Mouse (Mus musculus) neural tube, embryonic 13.5 days (tissue): Measurements from ENCODE around the gene Eogt. TPM values are rescaled to one million over a fixed set of nuclear protein-coding genes. Genes with fewer than 3 reads are reported as not detected.
A peak's percentile ranks its signal among the peaks of the same experiment; 100 is the strongest.

ENCODE experiments used
- ATAC-seq: fragments of 200-750 bp; cut with Nextera tagmentation; 2 replicates; pipeline ENCODE4 v1.8.0; 2017; ENCODE audit warnings: low read depth, mild to moderate bottlenecking, moderate TSS enrichment, moderate library complexity
- H3K27ac ChIP-seq: fragments of 300-500 bp; sonication (generic); replicated peaks from 2 replicates; pipeline ENCODE4 v1.5.1; 2015; ENCODE audit warnings: moderate library complexity, mild to moderate bottlenecking, inconsistent platforms
- H3K27me3 ChIP-seq: fragments of 300-500 bp; sonication (generic); 2 replicates; pipeline ENCODE4 v1.6.1; 2015; ENCODE audit warnings: mild to moderate bottlenecking, inconsistent platforms
- H3K36me3 ChIP-seq: fragments of 300-500 bp; sonication (generic); 2 replicates; pipeline ENCODE4 v1.6.1; 2015; ENCODE audit warnings: mild to moderate bottlenecking, inconsistent platforms
- H3K4me1 ChIP-seq: fragments of 300-500 bp; sonication (generic); replicated peaks from 2 replicates; pipeline ENCODE4 v1.6.1; 2015; ENCODE audit warnings: inconsistent platforms
- H3K4me2 ChIP-seq: fragments of 300-500 bp; sonication (generic); 2 replicates; pipeline ENCODE4 v1.6.1; 2015; ENCODE audit warnings: inconsistent platforms, mild to moderate bottlenecking, moderate library complexity
- H3K4me3 ChIP-seq: fragments of 300-500 bp; sonication (generic); 2 replicates; pipeline ENCODE4 v1.5.1; 2015; ENCODE audit warnings: mild to moderate bottlenecking, inconsistent platforms
- H3K9ac ChIP-seq: fragments of 300-500 bp; sonication (generic); 2 replicates; pipeline ENCODE4 v1.6.1; 2015; ENCODE audit warnings: moderate library complexity, mild to moderate bottlenecking, inconsistent platforms
- H3K9me3 ChIP-seq: fragments of 300-500 bp; sonication (generic); 2 replicates; pipeline ENCODE4 v1.6.1; 2016; ENCODE audit warnings: inconsistent platforms
- WGBS: fragments of 180-500 bp; shearing (Covaris S2); methylation state at CpG from one replicate; pipeline ENCODE4 v1.1.7; 2015; 5-methylcytosine and 5-hydroxymethylcytosine counted together
- polyA plus RNA-seq: library from polyadenylated mRNA; unstranded; fragments of >200 nt; fragmentation: Nextera tagmentation; extraction: Ambion mirVana; gene quantifications from 2 replicates; pipeline ENCODE4 v1.2.1, GENCODE M21; 2015

Gene Eogt
- polyA plus RNA-seq, 1 experiment from 2014 or later = 8.9 TPM

DNA sequence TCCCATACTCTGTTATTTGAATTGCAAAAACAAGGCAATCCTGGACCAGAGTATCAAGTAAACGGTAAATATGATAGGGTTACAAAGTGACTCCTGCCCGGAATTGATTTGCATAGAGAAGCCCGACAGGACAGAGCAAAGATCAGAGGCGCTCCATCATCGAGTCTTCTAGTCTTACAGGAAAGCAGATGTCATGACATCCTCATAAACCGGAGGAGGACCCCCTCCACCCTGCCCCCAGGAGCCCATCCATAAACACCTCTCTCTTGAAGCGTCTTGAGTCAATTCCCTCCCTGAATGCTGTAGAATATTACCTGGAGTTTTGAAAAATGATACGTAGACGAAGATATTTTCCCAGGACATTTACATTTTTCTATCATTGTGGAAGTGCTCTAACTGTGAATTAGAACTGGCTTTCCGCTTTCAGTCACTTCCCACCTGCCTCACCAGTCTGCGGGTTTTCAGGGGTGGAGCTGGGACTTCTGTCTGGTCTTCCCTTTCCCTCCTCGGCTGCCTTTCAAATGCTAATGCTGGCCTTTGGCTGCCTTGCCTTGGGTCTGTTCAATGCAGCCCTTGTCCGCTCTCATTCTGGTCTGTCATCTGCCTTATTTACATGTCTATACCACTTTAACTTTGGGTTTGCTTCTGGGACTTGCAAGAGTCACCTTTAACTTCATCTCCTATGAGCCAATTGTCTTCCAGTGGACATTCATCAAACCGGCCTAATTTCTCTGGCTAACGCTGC lies 46.9 kb downstream of the Eogt start:
- H3K27me3 ChIP-seq = no peaks in the 10 kb centered on the region
- H3K27ac ChIP-seq = no peak overlapping the region
- peak overlapping the region; percentile 14; the same call in 1 of the 2 replicates for H3K9ac ChIP-seq
- H3K9me3 ChIP-seq = no peaks in the 10 kb centered on the region
- no peaks in the 10 kb centered on the region for H3K36me3 ChIP-seq
- H3K4me2 ChIP-seq = peak overlapping the region; percentile 33
- H3K4me1 ChIP-seq = peaks cover 22% of the 10 kb centered on the region
- H3K4me3 ChIP-seq = no peak overlapping the region
- peak; percentile 76 for ATAC-seq
- 3% methylated on average over 15 of the region's 15 CpGs for WGBS

DNA sequence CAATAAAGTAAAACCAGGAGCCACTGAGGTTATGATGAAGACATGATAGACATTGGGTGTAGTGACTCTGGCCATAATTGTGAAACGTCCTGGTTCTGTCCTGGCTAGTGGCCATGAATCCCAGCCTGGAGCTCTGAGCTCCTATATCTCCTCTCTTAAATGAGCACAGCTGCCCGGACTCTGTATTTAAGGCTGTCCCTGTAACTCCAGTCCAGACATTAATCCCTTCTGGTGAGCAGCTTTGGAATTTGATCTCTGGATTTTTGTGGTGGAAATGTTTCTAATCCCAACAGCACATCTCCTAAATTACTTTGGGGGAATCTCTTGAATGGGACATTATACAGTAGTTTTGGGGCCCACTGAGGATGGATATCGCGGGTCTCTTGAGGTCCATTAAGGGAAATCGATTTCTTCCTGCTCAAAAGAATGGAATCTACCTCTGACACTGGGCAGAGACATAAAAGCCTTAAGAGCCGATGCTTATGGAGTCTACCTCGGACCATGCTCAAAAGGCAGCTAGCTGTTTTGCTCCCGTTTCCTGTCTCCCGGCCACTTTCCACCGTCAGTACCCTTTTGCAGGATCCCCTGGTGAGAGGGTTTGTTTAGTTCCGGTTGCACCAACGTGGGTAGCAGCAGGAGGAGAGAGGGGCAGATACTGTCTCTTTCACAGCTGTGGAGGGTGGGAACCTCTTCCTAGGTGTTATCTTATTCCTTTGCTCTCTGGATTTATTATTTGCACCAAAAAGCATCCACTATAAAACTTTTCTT lies 47.6 kb downstream of the Eogt start:
- WGBS = 17% methylated on average over 12 of the region's 12 CpGs
- H3K9me3 ChIP-seq = no peaks in the 10 kb centered on the region
- H3K27ac ChIP-seq = no peak overlapping the region
- H3K27me3 ChIP-seq = no peaks in the 10 kb centered on the region
- no peaks in the 10 kb centered on the region for H3K36me3 ChIP-seq
- no peak for ATAC-seq
- peak overlapping the region; percentile 33; the same call in 1 of the 2 replicates for H3K4me2 ChIP-seq
- no peak overlapping the region for H3K4me3 ChIP-seq
- no peak overlapping the region; the same call in 1 of the 2 replicates for H3K9ac ChIP-seq
- H3K4me1 ChIP-seq = peaks cover 22% of the 10 kb centered on the region

GRCm38 (mm10) chr6:97082336-97082735 lies 66.6 kb downstream of the Eogt start:
- 88% methylated on average over 2 of the region's 2 CpGs for WGBS
- Histone ChIP-seq H3K36me3 (no peaks in the 10 kb centered on the region), H3K27ac (no peak overlapping the region), H3K9ac (no peak overlapping the region), H3K4me1 (no peaks in the 10 kb centered on the region; the same call in 1 of the 2 replicates), H3K4me2 (no peak overlapping the region), H3K27me3 (no peaks in the 10 kb centered on the region), H3K9me3 (0 out of 2 replicates have a peak, but pooled peaks cover 3% of the 10 kb centered on the region), H3K4me3 (no peak overlapping the region)
- ATAC-seq = no peak

DNA sequence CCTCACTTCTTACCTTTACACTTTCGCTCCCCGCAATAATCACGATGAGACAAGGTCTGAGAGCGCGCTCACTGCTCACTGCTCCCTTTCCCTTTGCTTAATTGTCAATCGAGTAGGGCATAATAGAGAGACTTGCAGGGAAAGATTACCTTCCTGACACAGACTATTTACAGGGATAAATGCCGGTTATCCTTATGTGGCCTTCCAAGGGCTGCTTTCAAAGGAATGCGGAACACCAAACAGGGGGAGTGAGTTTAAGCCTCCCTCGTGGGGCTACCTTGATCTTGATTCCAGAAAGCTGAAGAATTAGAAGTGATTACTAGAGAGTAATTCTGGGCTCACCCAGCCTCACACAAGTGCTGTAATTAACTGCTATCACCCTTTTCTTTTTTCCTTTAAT lies 69.0 kb downstream of the Eogt start:
- Histone ChIP-seq H3K27me3 (no peaks in the 10 kb centered on the region), H3K36me3 (no peaks in the 10 kb centered on the region), H3K4me3 (no peak overlapping the region), H3K4me2 (no peak overlapping the region), H3K4me1 (no peaks in the 10 kb centered on the region; the same call in 1 of the 2 replicates), H3K9ac (no peak overlapping the region), H3K27ac (no peak overlapping the region), H3K9me3 (no peaks in the 10 kb centered on the region)
- 51% methylated on average over 9 of the region's 9 CpGs for WGBS
- ATAC-seq = no peak

DNA sequence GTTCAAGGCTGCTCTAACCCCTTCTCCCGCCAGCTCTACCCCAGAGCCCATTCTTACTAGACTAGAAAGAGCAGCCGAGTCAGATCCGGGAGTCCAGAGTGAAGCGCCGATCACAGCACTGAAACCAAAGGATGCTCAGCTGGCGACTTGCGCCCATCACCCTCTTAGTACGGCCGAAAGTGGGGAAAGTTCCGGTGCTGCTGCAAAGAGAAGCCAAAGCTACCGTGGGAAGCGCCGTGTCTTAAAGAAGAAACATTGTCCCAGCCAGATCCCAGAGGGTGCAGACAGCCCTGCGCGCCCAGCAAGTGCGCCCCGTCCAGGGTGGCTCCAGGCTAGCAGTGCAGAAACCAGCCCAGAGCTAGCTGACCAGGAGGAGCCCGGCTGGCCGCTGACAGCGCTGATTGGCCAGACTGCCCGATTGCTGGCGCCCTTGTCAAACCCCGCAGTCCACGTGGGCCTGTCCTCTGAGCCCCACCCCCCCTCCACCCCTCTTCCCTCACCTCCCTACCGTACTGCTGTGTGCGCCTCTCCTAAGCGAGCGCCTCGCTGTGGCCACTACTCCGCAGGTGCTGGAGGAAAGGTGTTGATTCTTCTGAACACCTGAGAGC lies 88.8 kb downstream of the Eogt start, which contains the start of gene Fam19a4:
Fam19a4 (minus strand) TSS at position 340 of the 608 bp plus-strand sequence.
- Histone ChIP-seq H3K4me2 (peak within 1 kb of the TSS; percentile 73), H3K27ac (no peak within 1 kb of the TSS), H3K4me1 (peaks cover 22% of the 10 kb centered on the region), H3K27me3 (peaks cover 40% of the 10 kb centered on the region), H3K9me3 (no peaks in the 10 kb centered on the region), H3K4me3 (peak within 1 kb of the TSS; percentile 38), H3K9ac (peak within 1 kb of the TSS; percentile 55), H3K36me3 (no peaks in the 10 kb centered on the region)
- ATAC-seq = peak; percentile 86
- 2% methylated on average over 30 of the region's 30 CpGs for WGBS

Other genes starting within 250 kb of the Eogt start
- 6.6 and 7.1 TPM in 2 replicates for gene Fam19a4, start 88.8 kb downstream of the Eogt start, polyA plus RNA-seq
- 43.1 and 44.9 TPM in 2 replicates for gene Tmf1, start 29.9 kb upstream of the Eogt start, polyA plus RNA-seq
- 88.0 and 96.8 TPM in 2 replicates for gene Uba3, start 56.5 kb upstream of the Eogt start, polyA plus RNA-seq
- gene Arl6ip5, start 61.5 kb upstream of the Eogt start, polyA plus RNA-seq = 126 and 129 TPM in 2 replicates
- gene Lmod3, start 103.6 kb upstream of the Eogt start, polyA plus RNA-seq = 0.47 and 1.0 TPM in 2 replicates